Comparison of ENCODE assay signal across 19 mouse cellular contexts in genomic region chr10:32870691-32871406, GRCm38 (mm10). TPM values are rescaled to one million over a fixed set of nuclear protein-coding genes. Genes with fewer than 3 reads are reported as not detected.
A peak's percentile ranks its signal among the peaks of the same experiment; 100 is the strongest.
DNase-seq lines count a peak whose midpoint lies in the region; TF ChIP-seq lines count a peak whose summit lies in the region.
"Had no signal": no experiment of that assay in that cellular context is flagged by ENCODE, and none has a peak within 500 bp of the region (broad histone marks: within the 10 kb centered on the region; RNA-seq: fewer than 3 reads in every experiment).

No protein-coding gene starts in this region.

- peak overlapping the region; percentile 70 for H3K27ac ChIP-seq in layer of hippocampus, adult 2 months
- H3K27ac ChIP-seq: embryonic facial prominence, embryonic 15.5 days; liver, embryonic 12.5 days had no signal

- H3K4me3 ChIP-seq in layer of hippocampus, adult 2 months, result no peak overlapping the region
- H3K4me3 ChIP-seq: embryonic facial prominence, embryonic 15.5 days; liver, embryonic 12.5 days; myocyte had no signal

- TF ChIP-seq CTCF in layer of hippocampus, adult 2 months (conservative IDR thresholded peaks at IDR 0.05), result no peak

- peak; percentile 67 to 69 for DNase-seq in cerebellum, postnatal 10 days
- DNase-seq in cerebellum, adult 9-11 months, result no peak
- DNase-seq in layer of hippocampus, adult 2 months (ENCODE audit: low spot score in 2 of 2), result peak; percentile 16 to 43
- DNase-seq in layer of hippocampus, postnatal 36 days, result no peak
- DNase-seq in retina, postnatal 1 day, result peak; percentile 29
- no peak for DNase-seq in retina, embryonic 14.5 days (ENCODE audit: low spot score)
- peak; percentile 50 for DNase-seq in layer of hippocampus, adult 9-11 months
- DNase-seq in kidney, adult 18-20 months, result no peak
- DNase-seq: adrenal gland, postnatal 14 days; kidney, postnatal 25 days; thymus, postnatal 4 days had no signal

RNA-seq across cellular contexts. Expression of gene Nkain2, which starts 19.4 kb away (rescaled TPM):
- total RNA-seq in layer of hippocampus, adult 2 months (2021), result 10 to 100 TPM; 27.1 to 28.1 TPM
- total RNA-seq in layer of hippocampus, postnatal 36 days (2021), result 10 to 100 TPM; 26.3 to 26.7 TPM
- total RNA-seq: CH12.LX; granulocyte monocyte progenitor cell, adult 5-6 weeks; hematopoietic stem cell, adult 5-6 weeks; megakaryocyte progenitor cell, adult 5-6 weeks; neutrophil, adult 5-6 weeks had no signal

Comparison
In these comparisons a context has a peak if more than half of its experiments do, and no peak if none do; other contexts are left out.
1. DNase-seq: peak in cerebellum, postnatal 10 days (2 of 2), layer of hippocampus, adult 2 months (2 of 2), retina, postnatal 1 day (single experiment) and layer of hippocampus, adult 9-11 months (single experiment); none in cerebellum, adult 9-11 months (single experiment), layer of hippocampus, postnatal 36 days (0 of 2), retina, embryonic 14.5 days (single experiment) and kidney, adult 18-20 months (single experiment).